Mouse (Mus musculus) brain, adult 2 months (tissue): ENCODE data around the gene Pgs1.

ENCODE experiments used
- DNase-seq: peaks from one replicate; pipeline ENCODE4 v3.0.0; 2011; ENCODE audit warnings: low read depth, low spot score

The Pgs1 gene

DNA sequence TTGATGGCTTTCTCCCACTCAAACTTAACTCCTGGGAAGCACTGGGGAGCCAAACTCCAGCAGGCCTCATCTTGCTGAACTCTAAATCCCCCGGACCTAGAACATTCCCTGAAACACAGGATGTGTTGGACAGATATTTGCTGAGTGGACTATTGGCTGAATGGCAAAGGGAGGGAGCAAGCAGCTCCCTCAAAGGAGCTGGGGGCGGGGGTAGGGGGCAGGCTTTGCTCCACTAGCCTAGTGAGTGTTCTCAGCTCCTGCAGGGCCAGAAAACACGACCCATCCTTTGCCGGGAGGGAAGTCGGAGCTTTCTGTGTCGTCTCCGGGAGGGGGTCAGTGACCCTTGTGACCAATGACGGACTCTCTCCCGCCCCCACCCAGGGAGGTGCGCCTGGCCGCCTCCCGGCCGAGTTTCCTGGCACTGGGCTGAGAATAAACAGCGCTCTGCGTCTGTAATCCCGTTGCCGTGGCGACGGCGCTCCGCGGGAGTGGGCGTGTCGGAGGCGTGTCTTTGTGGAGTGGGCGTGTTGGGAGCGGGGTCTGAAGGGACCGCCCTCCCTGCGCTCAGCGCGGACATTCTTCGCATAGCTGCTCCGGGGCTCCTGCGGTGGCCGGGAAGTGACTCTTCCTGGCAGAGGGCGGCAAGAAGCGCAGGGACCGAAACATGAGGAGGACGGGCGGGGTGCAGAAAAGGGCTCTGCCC is 22.9 kb upstream of the Pgs1 start:
- DNase-seq, result peak; percentile 93

- DNase-seq, result no peak
These were observed 22.2 kb upstream of the Pgs1 start for GRCm38 (mm10) chr11:117963872-117964271.

GRCm38 (mm10) chr11:117964294-117964693 is 21.8 kb upstream of the Pgs1 start:
- DNase-seq, result no peak

DNA sequence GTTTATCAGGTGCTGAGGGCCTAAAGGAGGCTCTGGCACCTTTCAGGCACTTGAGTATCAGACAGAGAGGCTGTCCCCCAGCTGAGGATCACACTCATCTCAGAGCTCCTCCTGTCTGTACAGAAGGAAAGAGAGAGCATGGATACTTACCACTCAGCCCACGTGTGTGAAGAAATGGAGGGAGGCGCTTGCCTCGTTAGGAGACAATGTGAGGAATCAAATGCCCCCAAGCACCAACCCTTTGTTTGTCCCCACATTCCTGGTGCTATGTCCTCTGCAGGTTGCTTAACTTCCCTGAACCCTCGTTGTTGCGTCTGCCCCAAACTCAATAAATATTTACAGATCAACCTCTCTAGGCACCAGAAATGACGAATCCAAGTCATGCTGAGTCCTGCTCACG is 21.0 kb upstream of the Pgs1 start:
- peak; percentile 42 for DNase-seq

GRCm38 (mm10) chr11:117965561-117965981 is 20.5 kb upstream of the Pgs1 start:
- DNase-seq, result no peak

DNA sequence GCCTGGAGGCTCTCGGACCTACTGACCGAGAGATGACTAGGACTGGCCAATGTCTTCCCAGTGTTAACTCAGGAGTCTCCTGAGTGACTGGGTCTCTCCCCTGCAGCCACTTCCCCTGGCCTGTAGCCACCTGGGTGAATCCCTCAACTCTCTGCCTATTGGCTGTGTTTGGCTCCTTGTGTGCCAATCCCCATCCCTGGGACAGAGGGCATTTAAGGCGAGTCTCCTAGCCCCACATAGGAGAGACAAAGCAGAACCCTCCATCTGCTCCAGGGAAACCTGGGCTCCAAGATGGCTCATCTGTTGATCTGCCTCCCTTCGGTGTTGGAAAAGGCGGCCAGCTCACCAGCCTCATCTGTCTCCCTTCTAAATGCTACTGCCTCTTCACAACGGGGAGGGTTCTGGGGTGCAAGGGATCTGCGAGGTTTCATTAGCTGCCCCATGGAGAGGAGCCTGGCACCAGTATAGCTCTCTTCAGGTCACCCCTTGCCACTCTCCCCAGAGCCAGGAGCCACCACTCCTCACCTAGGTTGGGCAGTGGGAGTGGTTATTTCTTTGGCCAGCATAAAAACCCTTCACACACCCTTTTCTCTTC is 19.5 kb upstream of the Pgs1 start:
- DNase-seq, result peak; percentile 84

GRCm38 (mm10) chr11:117967249-117968015 is 18.7 kb upstream of the Pgs1 start:
- peak; percentile 51 for DNase-seq

DNA sequence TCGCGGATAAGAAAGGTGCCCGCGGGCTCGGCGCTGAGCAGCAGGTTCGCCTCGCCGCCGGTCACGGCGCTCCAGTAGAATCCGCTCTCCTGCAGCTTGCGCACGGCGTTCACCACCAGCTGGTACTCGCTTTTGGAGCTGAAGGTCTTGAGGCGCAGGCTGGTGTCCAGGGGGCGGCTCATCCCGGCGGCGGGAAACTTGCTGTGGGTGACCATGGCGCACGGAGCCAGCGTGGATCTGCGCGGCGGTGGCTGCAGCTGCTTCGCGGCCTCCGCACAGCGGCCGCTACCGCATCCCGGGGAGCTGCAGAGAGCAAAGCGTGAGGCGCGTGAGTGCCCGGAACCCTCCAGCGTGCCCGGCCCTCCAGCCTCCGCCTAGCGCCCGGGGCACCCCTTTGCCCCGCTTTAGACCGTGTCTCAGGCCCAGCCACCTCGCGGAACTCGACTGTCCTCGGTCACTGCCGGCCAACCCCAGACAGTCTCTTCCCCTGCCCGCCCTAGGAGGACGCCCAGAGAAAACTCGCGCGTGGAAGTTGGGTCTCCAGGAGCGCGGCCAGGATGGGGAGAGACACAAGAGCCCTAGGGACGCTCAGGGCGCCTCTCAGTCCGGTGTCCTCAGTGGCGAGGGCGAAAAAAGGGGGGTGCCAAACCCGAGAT is 17.9 kb upstream of the Pgs1 start:
- DNase-seq, result peak; percentile 59

- DNase-seq, result no peak
These were observed 17.4 kb upstream of the Pgs1 start for GRCm38 (mm10) chr11:117968716-117969099.

- peak; percentile 75 for DNase-seq
These were observed 16.8 kb upstream of the Pgs1 start for GRCm38 (mm10) chr11:117969100-117969944.

- DNase-seq, result peak; percentile 90
These were observed 15.9 kb upstream of the Pgs1 start, which contains the start of gene Socs3 for GRCm38 (mm10) chr11:117969945-117970872. Gene Socs3 (minus strand): TSS chr11:117970047.

DNA sequence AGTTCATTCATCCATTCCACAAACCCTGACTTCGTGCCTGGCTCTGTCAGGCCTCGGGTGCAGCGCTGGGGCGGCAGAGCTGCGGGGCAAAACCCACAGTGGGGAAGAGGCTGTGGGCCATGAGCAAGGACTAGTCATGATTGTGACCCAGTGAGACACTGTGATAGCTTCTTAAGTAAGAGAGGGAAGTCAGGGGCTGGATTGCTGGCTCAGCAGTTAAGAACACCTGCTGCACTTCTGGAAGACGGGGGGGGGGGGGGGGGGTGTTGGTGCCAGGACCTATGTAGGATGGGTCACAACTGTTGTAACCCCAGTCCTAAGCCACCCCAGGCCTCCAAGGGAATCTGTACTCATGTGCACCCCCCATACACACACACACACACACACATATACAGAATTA is 15.0 kb upstream of the Pgs1 start:
- no peak for DNase-seq

DNA sequence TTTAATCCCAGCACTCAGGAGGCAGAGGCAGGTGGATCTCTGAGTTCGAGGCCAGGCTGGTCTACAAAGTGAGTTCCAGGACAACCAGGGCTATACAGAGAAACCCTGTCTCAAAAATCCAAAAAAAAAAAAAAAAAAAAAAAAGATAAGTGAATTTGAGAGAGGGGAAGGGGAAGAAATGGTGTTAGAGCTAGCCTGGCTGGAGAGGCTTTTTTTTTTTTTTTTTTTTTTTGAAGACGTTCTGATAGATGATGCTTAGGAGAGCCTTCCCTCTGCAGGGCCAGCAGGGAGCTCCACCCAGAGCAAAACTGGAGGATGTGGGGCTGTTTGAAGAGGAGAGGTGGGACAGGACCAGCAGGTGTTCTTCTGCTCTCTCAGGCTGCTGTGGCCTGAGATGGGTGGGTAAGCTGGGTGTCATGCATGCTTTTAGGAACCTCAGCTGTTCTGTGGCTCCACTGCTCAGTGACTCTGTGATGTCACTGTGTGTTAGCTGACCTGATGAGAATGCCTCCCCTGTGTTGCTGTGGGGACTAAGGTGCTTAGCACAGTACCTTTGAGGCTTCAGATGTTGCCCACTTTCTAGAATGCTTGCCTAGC is 14.3 kb upstream of the Pgs1 start:
- DNase-seq, result no peak

GRCm38 (mm10) chr11:117972656-117973558 is 13.2 kb upstream of the Pgs1 start:
- no peak for DNase-seq

DNA sequence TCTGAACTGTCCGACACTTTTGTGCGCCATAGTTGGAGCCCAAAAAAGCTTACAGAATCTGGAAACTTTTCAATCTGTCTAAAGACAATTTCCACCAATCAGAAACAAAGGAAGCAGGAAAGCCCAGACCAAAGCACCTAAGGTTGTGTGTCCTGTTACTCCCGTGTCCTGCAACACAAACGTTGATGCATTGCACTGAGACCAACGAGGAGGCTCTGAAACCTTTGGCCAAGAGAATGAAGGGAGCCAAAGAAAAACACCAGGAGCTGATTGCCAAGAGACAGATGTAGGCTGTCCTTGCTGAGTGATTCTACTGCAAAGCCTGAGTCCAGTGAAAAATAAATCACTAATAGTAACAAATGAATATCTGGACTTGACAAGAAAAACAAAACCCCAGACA is 12.5 kb upstream of the Pgs1 start:
- DNase-seq, result no peak

GRCm38 (mm10) chr11:117974327-117975125 is 11.6 kb upstream of the Pgs1 start:
- no peak for DNase-seq

DNA sequence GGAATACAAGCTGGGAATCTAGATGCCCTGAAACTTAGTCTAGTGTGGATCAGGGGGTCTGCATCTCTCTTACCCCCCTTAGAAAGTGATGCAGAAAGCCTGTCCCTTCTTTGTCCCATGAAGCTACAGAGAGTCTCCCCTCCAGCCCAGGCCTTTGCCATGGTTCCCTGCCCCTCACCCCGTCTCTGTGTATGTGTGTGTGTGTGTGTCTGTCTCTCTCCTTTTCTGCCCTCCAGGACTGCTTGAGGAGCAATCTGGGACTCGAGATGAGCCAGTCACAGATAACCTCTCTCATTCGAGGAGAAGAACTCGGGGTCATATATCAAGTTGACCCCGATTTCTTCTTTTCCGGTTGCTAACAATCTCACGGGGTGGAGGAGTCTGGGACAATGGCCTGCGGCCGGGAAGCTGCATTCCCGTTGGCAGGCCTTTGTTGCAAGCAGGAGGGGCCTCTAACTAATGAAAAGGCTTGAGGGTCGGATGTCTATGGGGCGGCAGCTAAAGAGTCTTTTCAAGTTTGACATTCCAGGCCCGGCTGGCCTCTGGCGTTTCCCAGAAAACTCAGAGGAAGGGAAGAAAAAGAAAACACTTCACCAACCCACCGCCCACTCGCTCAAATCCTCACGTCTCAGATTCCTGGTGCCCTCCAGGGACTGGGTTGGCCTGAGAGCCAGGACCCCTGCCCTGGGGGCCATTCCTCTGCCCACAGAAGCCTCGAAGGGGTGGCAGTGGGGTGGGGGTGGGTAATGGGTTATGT is 10.7 kb upstream of the Pgs1 start:
- DNase-seq, result no peak
